In genomic region chr11:116919186-116920020, GRCm38 (mm10) we compare ENCODE assay signal across 9 mouse cellular contexts. TPM values are rescaled to one million over a fixed set of nuclear protein-coding genes. Genes with fewer than 3 reads are reported as not detected.
DNase-seq lines count a peak whose midpoint lies in the region; ATAC-seq and TF ChIP-seq lines count a peak whose summit lies in the region.
"Had no signal": no experiment of that assay in that cellular context is flagged by ENCODE, and none has a peak within 500 bp of the region (broad histone marks: within the 10 kb centered on the region; RNA-seq: fewer than 3 reads in every experiment).

No protein-coding gene starts in this region.

- H3K9me3 ChIP-seq in liver, embryonic 13.5 days (replicated peaks): no peaks in the 10 kb centered on the region

- WGBS in liver, embryonic 13.5 days (ENCODE audit: insufficient replicate concordance): 4% methylated on average over 50 of the region's 58 CpGs

- DNase-seq in cerebellum, postnatal 25 days: peak; percentile 23 to 27
- DNase-seq in cerebellum, adult 8-10 months: no peak
- no peak for DNase-seq in testis, postnatal 14 days (ENCODE audit: low spot score)
- DNase-seq in liver, embryonic 13.5 days: no peak
- no peak for DNase-seq in right cerebral cortex, adult 2 months (ENCODE audit: low spot score in 2 of 2)
- DNase-seq in layer of hippocampus, adult 9-10 months (ENCODE audit: low spot score): no peak

- H3K4me1 ChIP-seq in testis, adult 2 months (ENCODE audit: control insufficient read depth, insufficient read depth, low read length): peaks cover 13% of the 10 kb centered on the region
- peaks cover 6% of the 10 kb centered on the region; the same call in 1 of the 2 replicates for H3K4me1 ChIP-seq in liver, embryonic 13.5 days (replicated peaks)

- no peaks in the 10 kb centered on the region for H3K27me3 ChIP-seq in testis, adult 2 months (ENCODE audit: control insufficient read depth, insufficient read depth, low read length)
- peaks cover 98% of the 10 kb centered on the region for H3K27me3 ChIP-seq in liver, embryonic 13.5 days

- no peak for ATAC-seq in liver, embryonic 13.5 days (ENCODE audit: low read depth)
- ATAC-seq in granulocyte monocyte progenitor cell, adult 5-6 weeks (replicated peaks; ENCODE audit: poor library complexity, severe bottlenecking): no peak

- no peak overlapping the region for H3K9ac ChIP-seq in liver, embryonic 13.5 days

- TF ChIP-seq CTCF in testis, adult 2 months (IDR thresholded peaks at IDR 0.05; ENCODE audit: control insufficient read depth, insufficient read depth, insufficient replicate concordance, low read depth, low read length): no peak

- peak overlapping the region; percentile 72 for H3K4me2 ChIP-seq in liver, embryonic 13.5 days

- no peaks in the 10 kb centered on the region for H3K36me3 ChIP-seq in testis, adult 2 months (ENCODE audit: control insufficient read depth, insufficient read depth, low read length)
- no peaks in the 10 kb centered on the region for H3K36me3 ChIP-seq in liver, embryonic 13.5 days

- no peak overlapping the region for H3K27ac ChIP-seq in testis, adult 2 months (ENCODE audit: control insufficient read depth, insufficient read depth, low read depth, low read length)
- H3K27ac ChIP-seq in liver, embryonic 13.5 days: no peak overlapping the region

- TF ChIP-seq POLR2A in testis, adult 2 months (IDR thresholded peaks at IDR 0.05; ENCODE audit: control insufficient read depth, low read depth, low read length): no peak

- H3K4me3 ChIP-seq in testis, adult 2 months (ENCODE audit: control insufficient read depth, low read depth, low read length): peak overlapping the region; percentile 72
- H3K4me3 ChIP-seq in liver, embryonic 13.5 days (replicated peaks): peak overlapping the region; percentile 51

RNA-seq across cellular contexts. Expression of gene Mgat5b, which starts 0.7 kb away (rescaled TPM):
- polyA plus RNA-seq in testis, adult 2 months (2012; rRNA removed): 5.9 and 6.4 TPM in 2 replicates
- 0.06 TPM in 1 of 2 replicates, not detected in the other for polyA plus RNA-seq in liver, embryonic 13.5 days (2015; fragmentation: Nextera tagmentation; extraction: Ambion mirVana)
- not detected in 2 replicates for total RNA-seq in granulocyte monocyte progenitor cell, adult 5-6 weeks (2014; fragmentation: Nextera tagmentation)
- not detected in 2 replicates for total RNA-seq in granulocyte monocyte progenitor cell, adult 5-6 weeks (2017)
- total RNA-seq: liver, adult 2 months had no signal
- polyA plus RNA-seq: liver, adult 2 months had no signal

Comparison
In these comparisons a context has a peak if more than half of its experiments do, and no peak if none do; other contexts are left out.
1. DNase-seq: peak in cerebellum, postnatal 25 days (2 of 2); none in cerebellum, adult 8-10 months (single experiment), testis, postnatal 14 days (single experiment), liver, embryonic 13.5 days (single experiment), right cerebral cortex, adult 2 months (0 of 2) and layer of hippocampus, adult 9-10 months (single experiment).